Mouse (Mus musculus) ES-Bruce4 (cell line): ENCODE data around the gene Ly6c2. TPM values are rescaled to one million over a fixed set of nuclear protein-coding genes. Genes with fewer than 3 reads are reported as not detected.
"Not testable (repeated sequence)": the region's sequence is repeated elsewhere in the genome, so short reads cannot be mapped to it uniquely, and the experiment has no call there.

Experiments used
- H3K27ac ChIP-seq: 2 replicates; pipeline ENCODE4 v1.5.1; 2012; ENCODE audit warnings: low read length, inconsistent platforms; ENCODE audit not compliant: insufficient read depth
- H3K27me3 ChIP-seq: 2 replicates; pipeline ENCODE4 v1.6.1; 2012; ENCODE audit warnings: mild to moderate bottlenecking, low read length, inconsistent platforms; ENCODE audit not compliant: control insufficient read depth, poor library complexity, insufficient read depth, severe bottlenecking
- H3K36me3 ChIP-seq: 2 replicates; pipeline ENCODE4 v1.6.1; 2012; ENCODE audit warnings: inconsistent platforms, mild to moderate bottlenecking, low read length, moderate library complexity; ENCODE audit not compliant: control insufficient read depth, poor library complexity, insufficient read depth, severe bottlenecking
- H3K4me1 ChIP-seq: one replicate; pipeline ENCODE4 v1.8.1; 2011; ENCODE audit warnings: low read length; ENCODE audit not compliant: control insufficient read depth, insufficient read depth
- H3K4me3 ChIP-seq: 2 replicates; pipeline ENCODE4 v1.5.1; 2011; ENCODE audit warnings: low read depth, mild to moderate bottlenecking, low read length
- H3K9ac ChIP-seq: 2 replicates; pipeline ENCODE4 v1.6.1; 2012; ENCODE audit warnings: low read depth, mild to moderate bottlenecking, inconsistent platforms; ENCODE audit not compliant: poor library complexity, severe bottlenecking
- H3K9me3 ChIP-seq: replicated peaks from 2 replicates; pipeline ENCODE4 v1.6.1; 2012; ENCODE audit warnings: mild to moderate bottlenecking, low read length, inconsistent platforms; ENCODE audit not compliant: control insufficient read depth, poor library complexity, insufficient read depth, severe bottlenecking
- CTCF ChIP-seq: IDR thresholded peaks from one replicate; pipeline ENCODE4 v1.8.1; 2011; ENCODE audit warnings: low read depth, low read length
- EP300 ChIP-seq: IDR thresholded peaks from 2 replicates; pipeline ENCODE4 v1.6.1; 2011; ENCODE audit warnings: low read depth, low read length; ENCODE audit not compliant: insufficient read depth
- POLR2A ChIP-seq: IDR thresholded peaks from one replicate; pipeline ENCODE4 v1.8.1; 2011; ENCODE audit warnings: low read length; ENCODE audit not compliant: insufficient read depth
- polyA plus RNA-seq: library from polyadenylated mRNA; stranded (reverse); fragments of >200 nt; gene quantifications from 2 replicates; pipeline ENCODE4 v1.2.4, GENCODE M21; 2011; ENCODE audit warnings: low read depth; ENCODE audit not compliant: missing spikeins, insufficient read depth, insufficient read length

Ly6c2 gene
- polyA plus RNA-seq, 1 experiment = 2.1 TPM

DNA sequence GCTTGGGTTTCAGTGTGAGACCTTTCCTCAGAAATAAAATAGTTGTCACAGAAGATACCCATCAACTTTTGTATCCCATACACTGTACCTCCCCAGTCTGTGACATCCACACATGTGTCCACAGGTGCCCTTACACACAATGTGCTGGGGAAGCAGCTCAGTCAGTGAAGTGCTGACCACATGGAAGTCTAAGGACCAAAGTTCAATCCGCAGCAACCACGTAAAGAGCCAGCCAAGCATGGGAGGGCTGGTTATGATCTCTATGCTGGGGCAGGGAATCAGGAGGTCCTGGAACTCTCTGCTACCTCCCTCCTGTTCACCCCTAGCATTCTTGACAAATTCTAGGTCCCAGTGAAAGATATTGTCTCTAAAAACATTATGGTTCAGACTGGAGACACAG is 20.6 kb upstream of the Ly6c2 start:
- H3K27ac ChIP-seq, H3K9ac ChIP-seq, H3K4me3 ChIP-seq, H3K9me3 ChIP-seq, H3K36me3 ChIP-seq, H3K4me1 ChIP-seq, H3K27me3 ChIP-seq: not testable (repeated sequence)

DNA sequence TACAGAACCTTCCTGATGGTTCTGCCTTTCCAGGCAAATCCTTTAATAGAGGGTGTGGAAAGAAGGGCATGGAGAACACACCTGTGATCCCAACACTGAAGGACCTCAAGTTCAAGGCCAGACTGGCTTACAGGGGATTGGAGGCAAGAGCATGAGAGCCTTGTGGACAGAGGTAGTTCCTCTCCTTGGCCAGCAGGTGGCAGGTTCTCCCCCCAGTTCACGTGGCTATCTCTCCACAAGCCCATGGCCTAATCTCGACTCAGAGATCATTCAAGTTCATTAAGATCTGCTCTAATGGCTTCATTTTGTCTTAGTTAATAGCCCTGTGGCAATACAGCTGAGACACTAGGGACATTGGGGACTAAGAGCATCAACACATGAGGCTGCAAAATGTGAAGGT is 8.3 kb upstream of the Ly6c2 start:
- Histone ChIP-seq H3K9ac (no peak overlapping the region), H3K27me3 (no peaks in the 10 kb centered on the region; the same call in 1 of the 2 replicates), H3K4me1 (no peaks in the 10 kb centered on the region), H3K9me3 (0 out of 2 replicates have a peak, but pooled peaks cover 2% of the 10 kb centered on the region), H3K4me3 (no peak overlapping the region), H3K36me3 (no peaks in the 10 kb centered on the region), H3K27ac (no peak overlapping the region)
- TF ChIP-seq CTCF (peak; percentile 74), POLR2A (no peak)

DNA sequence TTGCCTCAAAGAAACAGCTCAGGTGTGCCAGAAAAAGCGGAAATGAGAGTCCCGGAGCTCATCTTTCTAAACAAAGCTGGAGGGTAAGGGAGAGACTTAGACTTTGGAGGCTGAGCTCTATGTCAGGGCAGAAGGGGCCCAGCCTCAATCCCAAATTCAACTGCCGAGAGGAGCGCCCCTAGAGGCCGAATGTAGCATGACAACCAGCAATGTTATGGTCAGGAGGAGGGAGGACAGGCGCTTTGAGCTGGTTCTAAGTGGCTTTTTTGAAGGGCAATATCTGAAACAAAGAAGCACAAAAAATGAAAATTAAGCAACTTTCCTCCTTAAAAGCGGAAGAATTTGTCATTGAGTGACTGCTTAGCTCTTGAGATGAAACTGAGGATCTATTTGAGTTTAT is 7.0 kb upstream of the Ly6c2 start:
- not testable (repeated sequence) for H3K4me1 ChIP-seq, H3K9ac ChIP-seq, H3K27ac ChIP-seq, H3K9me3 ChIP-seq, H3K4me3 ChIP-seq, H3K27me3 ChIP-seq, H3K36me3 ChIP-seq
- peak; percentile 44 for TF ChIP-seq CTCF

DNA sequence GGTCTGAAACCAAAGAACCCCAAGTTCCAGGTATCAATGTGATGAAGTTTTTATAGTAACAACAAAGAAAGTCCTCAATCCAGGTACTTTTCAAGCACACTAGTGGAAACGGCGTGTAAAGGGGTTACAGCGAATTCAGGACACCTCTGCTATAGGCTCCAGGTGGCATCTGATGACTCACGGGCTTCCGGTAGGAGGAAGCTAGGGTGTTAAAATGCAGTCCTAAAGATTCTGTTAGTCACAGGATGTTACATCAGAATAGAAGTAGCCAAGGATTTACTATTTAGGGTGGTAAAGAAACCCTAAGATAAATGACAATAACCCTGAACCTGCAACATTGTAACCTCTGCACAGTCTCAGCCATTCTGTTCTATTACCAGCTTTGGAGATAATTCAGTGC is 5.7 kb upstream of the Ly6c2 start:
- not testable (repeated sequence) for H3K4me3 ChIP-seq, H3K9me3 ChIP-seq, H3K4me1 ChIP-seq, H3K9ac ChIP-seq, H3K36me3 ChIP-seq, H3K27me3 ChIP-seq, H3K27ac ChIP-seq

DNA sequence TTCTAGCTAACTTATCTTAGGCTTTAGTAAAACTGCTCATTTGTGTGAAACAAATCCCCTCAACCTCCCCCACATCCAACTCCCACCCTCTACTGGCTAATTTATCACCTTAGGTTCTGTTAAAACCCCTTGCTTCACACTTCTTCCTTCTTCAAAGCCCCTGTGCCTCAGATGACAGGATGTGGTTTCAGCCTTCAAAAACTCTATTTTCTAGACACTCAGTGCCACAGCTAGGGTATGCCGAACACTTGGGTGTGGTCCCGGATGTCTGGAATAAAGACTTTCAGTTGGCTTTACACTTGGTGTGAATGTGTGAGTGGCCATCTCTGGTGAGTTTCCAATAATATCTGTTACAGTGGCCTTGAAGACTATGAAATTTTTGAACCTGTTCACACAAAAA is 4.8 kb upstream of the Ly6c2 start:
- H3K9ac ChIP-seq = no peak overlapping the region
- no peaks in the 10 kb centered on the region for H3K36me3 ChIP-seq
- 0 out of 2 replicates have a peak, but pooled peaks cover 3% of the 10 kb centered on the region for H3K9me3 ChIP-seq
- no peak overlapping the region for H3K27ac ChIP-seq
- H3K27me3 ChIP-seq = no peaks in the 10 kb centered on the region; the same call in 1 of the 2 replicates
- no peaks in the 10 kb centered on the region for H3K4me1 ChIP-seq
- H3K4me3 ChIP-seq = no peak overlapping the region
- no peak for TF ChIP-seq CTCF
- no peak for TF ChIP-seq EP300
- TF ChIP-seq POLR2A = no peak

DNA sequence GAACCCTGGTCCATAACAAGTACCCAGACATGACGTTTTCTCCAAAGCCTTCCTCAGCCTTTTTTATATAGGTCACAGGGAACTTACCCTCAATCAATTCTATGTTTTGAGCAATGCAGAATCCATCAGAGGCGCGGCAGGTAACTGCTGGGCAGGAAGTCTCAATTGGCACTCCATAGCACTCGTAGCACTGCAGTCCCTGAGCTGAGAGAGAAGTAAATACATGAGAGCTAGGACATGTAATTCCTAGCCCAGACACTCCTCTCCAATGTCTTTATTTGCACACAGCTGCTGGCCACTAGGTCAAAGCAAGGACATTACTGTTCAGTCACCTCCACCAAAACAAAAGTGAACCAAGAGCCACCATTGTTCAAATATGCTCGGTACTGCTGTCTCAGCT is 1.3 kb downstream of the Ly6c2 start:
- not testable (repeated sequence) for H3K9me3 ChIP-seq, H3K27me3 ChIP-seq, H3K4me3 ChIP-seq, H3K27ac ChIP-seq, H3K36me3 ChIP-seq, H3K9ac ChIP-seq, H3K4me1 ChIP-seq

DNA sequence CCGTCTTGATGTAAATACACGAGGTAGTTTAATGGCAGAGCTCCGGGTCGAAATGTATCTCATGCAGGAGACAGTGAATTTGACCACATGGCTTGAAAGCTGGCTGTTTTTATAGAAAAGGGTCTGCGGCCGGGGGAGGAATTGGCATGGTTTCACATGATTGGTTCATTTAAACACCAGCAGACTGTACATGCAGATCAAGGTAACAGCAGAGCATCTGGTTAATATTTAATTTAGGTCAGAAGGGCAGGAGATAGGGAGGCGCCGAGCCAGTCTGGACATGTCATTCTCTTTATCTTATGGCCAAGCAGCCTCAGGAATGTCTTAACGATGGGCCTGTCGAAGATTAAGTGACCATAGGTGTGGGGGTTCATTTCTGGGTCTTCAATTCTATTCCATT is 12.5 kb downstream of the Ly6c2 start:
- no peak overlapping the region for H3K9ac ChIP-seq
- no peaks in the 10 kb centered on the region for H3K27me3 ChIP-seq
- H3K4me1 ChIP-seq = no peaks in the 10 kb centered on the region
- TF ChIP-seq POLR2A (no peak), CTCF (no peak), EP300 (no peak)
- no peak overlapping the region for H3K27ac ChIP-seq
- H3K36me3 ChIP-seq = no peaks in the 10 kb centered on the region
- H3K9me3 ChIP-seq = no peaks in the 10 kb centered on the region
- H3K4me3 ChIP-seq = no peak overlapping the region

DNA sequence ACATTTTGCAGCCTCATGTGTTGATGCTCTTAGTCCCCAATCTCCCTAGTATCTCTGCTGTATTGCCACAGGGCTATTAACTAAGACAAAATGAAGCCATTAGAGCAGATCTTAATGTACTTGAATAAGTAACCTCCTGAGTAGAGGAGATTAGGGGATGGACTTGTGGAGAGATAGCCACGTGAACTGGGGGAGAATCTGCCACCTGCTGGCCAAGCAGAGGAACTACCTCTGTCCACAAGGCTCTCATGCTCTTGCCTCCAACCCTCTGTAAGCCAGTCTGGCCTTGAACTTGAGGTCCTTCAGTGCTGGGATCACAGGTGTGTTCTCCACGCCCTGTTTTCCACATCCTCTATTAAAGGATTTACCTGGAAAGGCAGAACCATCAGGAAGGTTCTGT is 23.7 kb downstream of the Ly6c2 start:
- not testable (repeated sequence) for H3K4me3 ChIP-seq, H3K27me3 ChIP-seq, H3K9ac ChIP-seq, H3K27ac ChIP-seq, H3K9me3 ChIP-seq, H3K4me1 ChIP-seq, H3K36me3 ChIP-seq
